Mouse (Mus musculus): Measurements from ENCODE around the gene Erf.

Gene Erf

GRCm38 (mm10) chr7:25250141-25250972 lies at the start of gene Erf:
Erf (minus strand) TSS chr7:25250761.
- DNase-seq (ENCODE audit: low spot score) = peak; percentile 94

GRCm38 (mm10) chr7:25297454-25298325 lies 47.1 kb upstream of the Erf start, which contains the start of gene Pafah1b3:
Pafah1b3 (minus strand) TSS chr7:25297986.
- DNase-seq (ENCODE audit: low spot score) = peak; percentile 98

DNA sequence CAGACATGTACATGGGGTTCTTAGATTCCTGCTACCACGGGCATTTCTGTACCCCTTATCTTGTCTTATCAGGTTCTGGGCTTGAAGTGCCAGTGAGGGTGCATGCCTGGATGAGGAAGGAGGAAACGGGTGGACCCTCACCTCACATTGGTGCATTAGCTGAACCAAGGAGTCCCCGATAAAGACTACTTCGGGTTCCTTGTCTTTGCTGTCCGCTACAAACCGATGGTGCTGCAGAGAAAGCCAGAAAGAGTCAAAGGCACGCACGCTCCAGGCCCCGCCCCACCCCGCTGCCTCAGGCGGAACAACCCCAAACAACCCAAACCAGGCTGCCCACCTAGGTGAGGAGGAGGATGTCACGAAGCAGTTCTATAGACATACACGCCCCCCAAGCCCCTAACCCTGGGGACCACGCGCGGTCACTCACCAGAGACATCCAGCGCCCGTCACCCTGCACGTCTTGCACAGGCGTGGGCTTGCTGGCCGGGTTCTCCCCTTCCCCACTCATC lies 46.4 kb upstream of the Erf start:
- peak; percentile 60 for DNase-seq (ENCODE audit: low spot score)

DNA sequence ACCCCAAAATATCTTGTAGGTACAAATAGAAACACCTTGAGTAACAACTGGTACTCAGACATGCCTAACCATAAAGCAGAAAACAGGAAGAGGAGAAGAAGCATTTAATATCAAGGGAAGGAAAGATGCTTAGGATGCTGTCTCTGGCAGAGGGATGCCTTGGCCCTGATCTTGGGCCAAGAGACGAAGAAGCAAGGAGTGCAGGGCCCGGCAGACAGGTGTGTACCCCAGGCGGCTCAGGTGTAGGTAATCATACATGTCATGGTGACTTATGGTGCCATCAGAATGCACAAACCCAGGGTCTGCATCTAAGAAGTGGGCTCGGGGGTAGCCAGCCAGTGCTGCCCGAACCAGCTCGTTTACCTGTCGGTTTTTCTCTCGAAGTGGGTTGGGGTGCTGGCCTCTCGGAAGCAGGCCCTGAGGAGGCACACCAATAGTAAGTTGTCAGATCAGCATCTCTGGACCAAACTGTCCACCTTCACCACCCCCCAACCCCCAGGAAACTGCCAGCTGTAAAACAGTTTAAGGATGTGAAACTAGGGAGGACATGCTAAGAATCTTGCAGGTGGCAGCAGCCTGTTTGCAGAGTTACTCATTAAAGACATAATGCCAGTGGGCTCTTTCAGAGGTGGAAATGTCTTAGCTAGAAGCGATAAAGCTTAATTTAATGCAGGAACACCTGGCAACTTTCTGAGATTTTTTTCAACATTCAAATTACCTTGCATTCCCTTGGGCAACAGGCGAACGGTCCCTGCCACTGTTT lies 44.6 kb upstream of the Erf start:
- no peak for DNase-seq (ENCODE audit: low spot score)

GRCm38 (mm10) chr7:25294495-25294894 lies 43.9 kb upstream of the Erf start:
- DNase-seq (ENCODE audit: low spot score) = no peak

- DNase-seq (ENCODE audit: low spot score) = no peak
These were observed 42.7 kb upstream of the Erf start for GRCm38 (mm10) chr7:25293191-25293739.

DNA sequence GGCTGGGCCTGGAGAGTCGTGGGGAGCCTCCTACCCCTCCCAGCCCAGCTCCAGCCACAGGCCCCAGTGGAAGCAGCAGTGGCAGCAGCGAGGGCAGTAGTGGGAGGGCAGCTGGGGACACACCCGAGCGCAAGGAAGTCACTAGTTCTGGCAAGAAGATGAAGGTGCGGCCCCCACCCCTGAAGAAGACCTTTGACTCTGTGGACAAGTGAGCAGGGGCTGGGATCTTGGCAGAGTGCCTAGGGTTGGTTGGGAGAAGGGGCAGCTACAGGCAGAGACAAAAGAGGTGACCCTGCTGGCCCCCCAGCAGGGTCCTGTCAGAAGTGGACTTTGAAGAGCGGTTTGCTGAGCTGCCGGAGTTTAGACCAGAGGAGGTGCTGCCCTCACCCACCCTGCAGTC lies 41.5 kb upstream of the Erf start:
- no peak for DNase-seq (ENCODE audit: low spot score)

DNA sequence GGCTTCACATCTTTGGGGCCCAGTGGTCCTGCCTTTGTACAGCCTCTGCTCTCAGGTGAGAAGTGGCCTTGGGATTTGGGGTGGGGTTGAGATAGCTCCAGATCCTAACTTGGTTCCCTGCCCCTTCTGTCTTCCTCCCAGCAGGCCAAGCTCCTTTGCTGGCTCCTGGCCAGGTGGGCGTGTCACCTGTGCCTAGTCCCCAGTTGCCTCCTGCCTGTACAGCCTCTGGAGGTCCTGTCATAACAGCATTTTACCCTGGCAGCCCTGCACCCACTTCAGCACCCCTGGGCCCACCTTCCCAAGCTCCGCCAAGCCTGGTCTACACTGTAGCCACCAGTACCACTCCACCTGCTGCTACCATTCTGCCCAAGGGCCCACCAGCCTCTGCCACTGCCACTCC lies 40.4 kb upstream of the Erf start:
- DNase-seq (ENCODE audit: low spot score) = no peak

DNA sequence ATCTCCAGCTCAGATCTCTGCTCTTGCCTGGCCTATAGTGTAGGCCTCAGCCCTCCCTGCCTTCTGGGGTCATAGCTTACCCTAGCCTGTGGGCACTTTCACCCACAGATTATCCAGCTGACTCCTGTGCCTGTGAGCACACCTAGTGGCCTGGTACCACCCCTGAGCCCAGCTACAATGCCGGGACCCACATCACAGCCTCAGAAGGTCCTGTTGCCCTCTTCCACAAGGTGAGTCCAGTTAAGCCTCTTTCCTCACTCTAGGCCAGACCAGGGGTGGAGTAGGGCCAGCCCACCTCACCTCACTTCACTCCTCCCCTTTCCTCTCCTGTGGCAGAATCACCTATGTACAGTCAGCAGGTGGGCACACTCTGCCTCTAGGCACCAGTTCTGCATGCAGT lies 39.9 kb upstream of the Erf start:
- no peak for DNase-seq (ENCODE audit: low spot score)

DNA sequence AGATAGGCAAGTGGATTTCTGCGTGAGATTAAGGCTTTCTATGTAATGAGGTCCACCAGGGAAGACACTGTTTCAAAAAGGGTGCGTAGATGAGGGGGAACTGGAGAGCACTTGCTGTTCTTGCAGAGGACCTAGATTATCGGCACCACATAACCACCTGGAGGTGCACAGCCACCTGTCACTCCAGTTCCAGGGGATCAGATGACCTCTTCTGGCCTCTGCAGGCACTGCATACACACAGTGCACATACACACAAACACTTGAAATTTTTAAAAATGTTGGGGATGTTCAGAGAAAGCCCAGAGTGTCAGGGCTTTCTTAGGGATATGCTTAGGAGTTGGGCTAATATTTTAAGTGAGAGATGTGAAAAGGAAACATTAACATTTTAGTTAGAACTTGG lies 39.4 kb upstream of the Erf start:
- no peak for DNase-seq (ENCODE audit: low spot score)

DNA sequence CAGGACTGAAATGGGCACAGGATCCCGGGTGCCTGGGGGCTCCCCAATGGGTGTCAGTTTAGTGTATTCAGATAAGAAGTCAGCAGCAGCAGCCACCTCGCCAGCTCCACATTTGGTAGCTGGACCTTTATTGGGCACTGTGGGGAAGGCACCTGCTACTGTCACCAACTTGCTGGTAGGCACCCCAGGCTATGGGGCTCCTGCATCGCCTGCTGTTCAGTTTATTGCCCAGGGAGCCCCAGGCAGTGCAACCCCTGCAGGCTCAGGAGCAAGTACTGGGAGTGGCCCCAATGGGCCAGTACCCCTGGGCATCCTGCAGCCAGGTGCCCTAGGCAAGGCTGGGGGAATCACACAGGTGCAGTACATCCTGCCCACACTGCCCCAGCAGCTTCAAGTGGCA lies 38.2 kb upstream of the Erf start:
- DNase-seq (ENCODE audit: low spot score) = no peak

GRCm38 (mm10) chr7:25288011-25288410 lies 37.5 kb upstream of the Erf start:
- DNase-seq (ENCODE audit: low spot score) = no peak

DNA sequence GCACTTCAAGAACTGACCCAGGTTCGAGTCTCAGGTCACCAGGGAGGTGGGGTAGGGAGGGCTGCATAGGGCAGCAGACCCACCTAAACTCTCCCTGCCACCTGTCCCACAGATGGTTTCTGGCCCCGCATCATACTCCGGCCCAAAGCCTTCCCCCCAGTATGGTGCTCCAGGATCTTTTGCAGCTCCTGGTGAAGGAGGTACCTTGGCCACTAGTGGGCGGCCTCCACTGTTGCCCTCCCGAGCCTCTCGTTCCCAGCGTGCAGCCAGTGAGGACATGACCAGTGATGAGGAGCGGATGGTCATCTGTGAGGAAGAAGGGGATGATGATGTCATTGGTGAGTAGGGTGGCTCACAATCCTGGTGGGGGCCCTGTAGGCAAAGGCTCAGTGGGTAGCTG lies 36.4 kb upstream of the Erf start:
- no peak for DNase-seq (ENCODE audit: low spot score)

DNA sequence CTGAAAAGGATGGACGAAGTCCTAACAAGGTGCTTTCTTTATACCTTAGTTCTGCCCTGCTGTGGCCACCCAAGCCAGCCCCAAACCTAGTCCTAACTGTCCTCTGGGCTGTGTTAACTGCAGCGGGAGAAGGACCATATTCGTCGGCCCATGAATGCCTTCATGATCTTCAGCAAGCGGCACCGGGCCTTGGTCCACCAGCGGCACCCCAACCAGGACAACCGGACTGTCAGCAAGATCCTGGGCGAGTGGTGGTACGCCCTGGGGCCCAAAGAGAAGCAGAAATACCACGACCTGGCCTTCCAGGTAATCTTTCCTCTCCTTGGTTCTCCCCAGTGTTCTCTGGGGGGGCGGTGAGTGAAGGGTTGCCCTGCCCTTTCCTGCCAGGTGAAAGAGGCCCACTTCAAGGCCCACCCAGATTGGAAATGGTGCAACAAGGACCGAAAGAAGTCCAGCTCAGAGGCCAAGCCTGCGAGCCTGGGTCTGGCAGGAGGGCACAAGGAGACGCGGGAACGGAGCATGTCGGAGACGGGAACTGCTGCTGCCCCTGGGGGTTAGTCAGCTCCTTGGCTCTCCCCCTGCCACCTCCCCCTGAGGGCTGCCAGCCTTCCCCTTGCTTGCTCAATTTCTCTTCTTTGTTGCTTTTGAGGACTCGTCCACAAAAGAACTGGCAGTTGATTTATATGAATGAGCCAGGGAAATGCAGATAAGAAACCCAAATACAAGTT lies 35.1 kb upstream of the Erf start:
- DNase-seq (ENCODE audit: low spot score) = no peak

- DNase-seq (ENCODE audit: low spot score) = no peak
These were observed 34.2 kb upstream of the Erf start for GRCm38 (mm10) chr7:25284766-25285165.

DNA sequence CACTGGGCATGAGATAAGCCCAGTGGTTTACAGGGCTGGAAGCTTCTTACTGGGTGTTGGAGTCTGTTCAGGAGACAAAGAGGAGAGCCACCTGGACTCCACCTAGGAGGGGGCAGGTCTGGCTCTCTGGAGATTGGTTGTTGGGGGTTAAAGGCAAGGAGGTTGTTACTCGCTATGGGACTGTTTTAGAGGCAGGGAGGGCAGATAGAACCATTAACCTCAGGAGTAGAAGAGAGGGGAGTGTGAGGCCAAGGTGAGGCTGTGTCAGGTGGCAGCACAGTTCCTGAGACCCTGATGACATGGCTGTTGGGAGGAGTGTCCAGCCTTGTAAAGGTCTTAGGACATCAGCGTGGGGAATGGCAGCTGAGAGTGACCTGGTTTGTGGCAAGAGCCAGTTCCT lies 33.6 kb upstream of the Erf start:
- no peak for DNase-seq (ENCODE audit: low spot score)

GRCm38 (mm10) chr7:25283637-25284036 lies 33.1 kb upstream of the Erf start:
- DNase-seq (ENCODE audit: low spot score) = no peak

- DNase-seq (ENCODE audit: low spot score) = peak; percentile 56
These were observed 32.2 kb upstream of the Erf start for GRCm38 (mm10) chr7:25282731-25283211.

- peak; percentile 99 for DNase-seq (ENCODE audit: low spot score)
These were observed 31.4 kb upstream of the Erf start for GRCm38 (mm10) chr7:25281734-25282601.

DNA sequence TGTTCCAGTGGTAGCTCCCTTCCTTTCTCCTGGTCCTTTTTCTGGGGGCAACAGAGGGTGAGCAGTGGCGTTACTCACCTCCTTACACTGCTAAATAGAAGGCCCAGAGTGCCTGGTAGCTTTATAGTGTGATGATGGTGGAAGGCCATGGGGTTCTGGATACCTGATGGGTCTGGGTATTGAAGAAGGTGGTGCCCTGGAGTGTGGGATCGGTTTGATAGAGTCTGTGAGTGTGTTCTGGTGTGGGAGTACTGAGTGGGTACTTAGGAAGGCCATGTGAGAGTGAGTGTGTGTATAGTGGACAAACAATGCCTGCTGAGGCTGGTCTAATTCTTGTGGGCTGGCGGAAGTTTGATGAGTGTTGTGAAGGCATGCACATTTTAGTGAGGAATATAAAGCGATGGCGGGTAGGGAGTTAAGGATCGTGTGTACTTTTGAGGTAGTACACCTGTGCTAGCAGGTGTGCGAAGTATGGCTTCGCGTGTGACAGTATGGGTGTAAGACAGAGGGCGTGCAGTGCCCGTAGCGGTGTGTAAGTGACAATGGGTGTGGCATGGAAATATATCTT lies 30.7 kb upstream of the Erf start:
- no peak for DNase-seq (ENCODE audit: low spot score)

Data from embryo, embryonic 10.5 days (tissue).